ENCODE assay signal across 13 mouse cellular contexts in the genomic region with DNA sequence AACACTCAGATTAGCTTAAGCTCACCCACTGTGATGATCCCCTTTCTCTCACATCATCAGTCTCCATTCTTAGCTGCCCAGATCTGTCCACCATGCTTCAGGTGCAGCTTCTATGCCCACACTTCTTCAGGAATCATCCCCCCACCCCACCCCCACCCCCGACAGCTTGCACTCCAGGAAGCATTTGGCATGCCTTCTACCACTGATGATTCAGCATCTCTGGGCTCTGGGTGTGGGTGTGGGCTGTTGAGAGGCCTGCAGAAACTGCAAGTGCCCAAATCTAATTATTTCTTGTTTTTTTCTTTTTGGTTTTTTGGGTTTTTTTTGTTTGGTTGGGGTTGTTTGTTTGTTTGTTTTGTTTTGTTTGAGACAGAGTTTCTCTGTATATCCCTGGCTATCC.
"Had no signal": no experiment of that assay in that cellular context is flagged by ENCODE, and none has a peak within 500 bp of the region (broad histone marks: within the 10 kb centered on the region; RNA-seq: fewer than 3 reads in every experiment).

No protein-coding gene starts in this region.

- H3K4me1 ChIP-seq: limb, embryonic 10.5 days; midbrain, embryonic 12.5 days; stomach, embryonic 15.5 days had no signal

- DNase-seq: kidney, adult 9 months; kidney, postnatal 10 days; lung, adult 2 months; lung, postnatal 36 days; thymus, adult 2 months; thymus, postnatal 25 days had no signal

- H3K9ac ChIP-seq: liver, embryonic 15.5 days; midbrain, embryonic 12.5 days; stomach, embryonic 15.5 days had no signal

- H3K4me3 ChIP-seq: left cerebral cortex, adult 2 months; limb, embryonic 10.5 days; liver, embryonic 15.5 days; midbrain, embryonic 12.5 days; stomach, embryonic 15.5 days had no signal

- H3K27me3 ChIP-seq: liver, embryonic 15.5 days; midbrain, embryonic 12.5 days; stomach, embryonic 15.5 days had no signal

- ATAC-seq: intestine, postnatal 0 days; lung, postnatal 0 days had no signal

- H3K9me3 ChIP-seq: limb, embryonic 10.5 days; liver, embryonic 15.5 days; midbrain, embryonic 12.5 days; stomach, embryonic 15.5 days had no signal

- H3K27ac ChIP-seq: left cerebral cortex, adult 2 months; limb, embryonic 10.5 days; liver, embryonic 15.5 days; midbrain, embryonic 12.5 days; stomach, embryonic 15.5 days had no signal

- H3K36me3 ChIP-seq: limb, embryonic 10.5 days; liver, embryonic 15.5 days; midbrain, embryonic 12.5 days; stomach, embryonic 15.5 days had no signal
